Mouse (Mus musculus) common myeloid progenitor, adult 5-6 weeks (primary cell): Measurements from ENCODE around the gene Plekhj1. TPM values are rescaled to one million over a fixed set of nuclear protein-coding genes. Genes with fewer than 3 reads are reported as not detected.

Experiments used
- ATAC-seq: replicated peaks from 2 replicates; pipeline ENCODE4 v1.8.0; 2016; ENCODE audit warnings: low read depth, mild to moderate bottlenecking, moderate TSS enrichment, inconsistent platforms; ENCODE audit not compliant: poor library complexity, severe bottlenecking
- total RNA-seq: library from RNA; stranded (forward); fragments of 200-1000, 187-1606 nt; gene quantifications from 2 replicates; pipeline ENCODE4 v1.2.3, GENCODE M21; 2017

The Plekhj1 gene
- total RNA-seq, 1 experiment from 2014 or later: 36.7 TPM

DNA sequence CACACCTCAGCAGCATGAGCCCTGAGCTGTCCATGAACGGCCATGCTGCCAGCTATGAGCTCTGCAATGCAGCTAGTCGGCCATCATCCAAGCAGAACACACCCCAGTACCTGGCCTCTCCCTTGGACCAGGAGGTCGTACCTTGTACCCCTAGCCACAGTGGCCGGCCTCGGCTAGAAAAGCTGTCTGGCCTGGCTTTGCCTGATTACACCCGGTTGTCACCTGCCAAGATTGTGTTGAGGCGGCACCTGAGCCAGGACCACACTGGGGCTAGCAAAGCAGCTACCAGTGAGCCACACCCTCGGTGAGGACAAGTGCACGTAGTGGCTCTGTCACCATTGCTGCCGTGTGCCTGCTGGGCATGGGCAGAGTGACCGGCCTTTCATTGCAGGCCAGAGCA is 12.5 kb downstream of the Plekhj1 start:
- no peak for ATAC-seq

DNA sequence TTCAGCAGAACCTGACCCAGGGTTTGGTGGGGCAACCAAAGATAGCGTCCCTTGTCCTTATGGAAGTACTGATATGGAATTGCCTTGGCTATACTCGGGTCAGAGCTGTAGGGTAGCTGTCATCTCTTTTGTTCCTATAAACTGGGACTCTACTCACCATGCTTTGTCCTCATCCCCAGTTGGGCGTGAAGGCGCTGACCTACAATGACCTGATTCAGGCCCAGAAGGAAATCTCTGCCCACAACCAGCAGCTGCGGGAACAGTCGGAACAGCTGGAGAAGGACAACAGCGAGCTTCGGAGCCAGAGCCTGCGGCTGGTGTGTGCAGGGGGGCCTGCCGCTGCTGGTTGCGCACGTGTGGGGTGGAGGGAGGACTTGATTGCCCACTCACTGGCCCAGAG is 13.6 kb downstream of the Plekhj1 start:
- ATAC-seq: no peak

DNA sequence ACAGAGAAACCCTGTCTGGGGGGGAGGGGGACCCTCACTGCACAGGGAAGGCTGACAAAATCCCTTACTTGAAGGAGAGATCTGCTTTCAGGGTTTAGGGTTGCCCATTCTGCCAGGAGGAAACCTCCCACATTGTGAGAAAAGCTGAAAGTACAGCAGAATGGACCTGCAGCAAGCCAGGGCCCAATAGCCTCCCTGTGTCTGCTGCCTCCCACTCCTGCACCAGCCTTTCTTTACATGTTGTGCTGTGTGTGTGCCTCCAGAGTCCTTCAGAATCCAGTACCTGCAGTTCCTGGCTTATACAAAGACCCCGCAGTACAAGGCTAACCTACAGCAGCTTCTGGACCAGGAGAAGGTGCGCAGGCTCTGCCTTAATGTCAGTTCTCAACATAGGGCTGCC is 14.1 kb downstream of the Plekhj1 start:
- ATAC-seq: no peak

DNA sequence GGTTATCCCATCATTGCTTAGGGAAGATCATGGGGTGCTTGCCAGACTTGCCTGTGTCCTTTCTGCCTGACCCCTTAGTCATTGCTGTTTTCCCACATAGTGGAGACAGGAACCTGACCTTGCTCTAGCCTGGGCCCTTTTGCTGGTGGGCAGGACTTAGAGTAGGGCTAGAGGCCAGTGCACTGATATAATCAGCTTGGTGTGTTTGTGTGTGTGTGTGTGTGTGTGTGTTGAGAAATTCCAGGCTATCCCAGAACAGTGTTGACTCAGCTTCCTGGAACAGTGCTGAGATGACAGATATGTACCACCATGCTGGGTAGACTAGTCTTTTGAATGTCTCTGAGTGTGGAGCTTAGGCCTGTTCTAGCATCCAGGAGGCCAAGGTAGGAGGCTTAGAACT is 18.9 kb downstream of the Plekhj1 start:
- no peak for ATAC-seq

DNA sequence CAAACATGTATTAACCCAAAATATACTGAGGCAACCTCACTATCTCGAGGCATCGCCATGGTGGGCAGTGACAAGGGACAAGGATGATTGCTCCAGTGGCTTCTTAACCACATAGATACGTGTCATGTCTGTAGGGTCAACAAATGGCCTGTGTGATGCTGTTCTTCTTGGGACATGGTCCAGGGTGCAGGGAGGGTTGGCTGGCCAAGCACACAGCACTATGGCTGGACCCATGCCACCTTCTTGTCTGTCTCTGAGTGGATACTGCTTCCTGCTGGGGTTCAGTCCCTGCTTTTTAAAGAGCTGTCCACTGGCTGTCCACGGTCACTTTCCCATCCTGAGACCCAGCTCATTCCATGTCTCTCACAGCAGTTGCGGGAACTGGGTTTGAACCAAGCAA is 21.3 kb downstream of the Plekhj1 start:
- no peak for ATAC-seq

DNA sequence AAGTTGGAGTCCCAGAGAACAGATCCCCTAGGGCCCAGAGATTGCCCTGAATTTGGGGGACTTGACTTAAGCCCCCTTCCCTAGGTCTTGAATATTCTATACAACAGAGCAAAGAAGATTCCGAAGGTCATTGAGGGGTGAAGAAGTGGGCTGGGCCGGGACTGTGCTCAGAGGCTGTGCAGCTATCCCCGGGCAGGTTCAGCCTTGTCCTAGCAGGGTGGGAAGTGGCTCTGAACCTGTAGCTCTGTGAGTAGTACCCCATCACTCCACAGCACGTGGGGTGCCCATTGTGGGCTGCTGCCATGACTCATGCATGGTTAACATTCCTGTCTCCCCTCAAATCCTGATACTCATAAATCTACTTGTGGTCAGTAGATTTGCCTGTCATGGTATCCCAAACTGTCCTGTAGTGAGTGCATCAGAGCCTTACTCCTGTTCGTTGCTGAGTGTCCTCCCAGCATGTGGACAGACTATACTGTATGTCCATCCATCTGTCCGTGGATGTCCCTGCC is 22.0 kb downstream of the Plekhj1 start:
- ATAC-seq: no peak

DNA sequence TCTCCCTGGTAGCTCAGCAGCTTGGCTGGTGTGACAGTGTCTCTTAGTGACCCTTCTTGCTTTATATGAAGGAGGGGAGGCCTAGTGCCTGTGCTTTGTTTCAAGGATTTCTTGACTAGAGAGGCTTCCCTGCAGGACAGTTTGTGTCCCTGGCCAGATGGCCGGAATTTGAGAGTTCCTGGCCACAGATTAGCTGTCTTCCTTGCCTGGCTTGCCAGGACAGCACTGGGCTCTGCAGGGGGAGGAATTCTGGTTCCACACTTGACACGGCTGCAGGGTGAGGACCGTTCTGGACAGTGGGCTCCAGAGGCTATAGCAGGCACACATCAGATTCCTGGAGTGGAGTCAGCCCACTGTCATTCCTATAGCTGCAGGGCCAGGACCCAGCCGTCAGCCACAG is 22.7 kb downstream of the Plekhj1 start:
- ATAC-seq: no peak

DNA sequence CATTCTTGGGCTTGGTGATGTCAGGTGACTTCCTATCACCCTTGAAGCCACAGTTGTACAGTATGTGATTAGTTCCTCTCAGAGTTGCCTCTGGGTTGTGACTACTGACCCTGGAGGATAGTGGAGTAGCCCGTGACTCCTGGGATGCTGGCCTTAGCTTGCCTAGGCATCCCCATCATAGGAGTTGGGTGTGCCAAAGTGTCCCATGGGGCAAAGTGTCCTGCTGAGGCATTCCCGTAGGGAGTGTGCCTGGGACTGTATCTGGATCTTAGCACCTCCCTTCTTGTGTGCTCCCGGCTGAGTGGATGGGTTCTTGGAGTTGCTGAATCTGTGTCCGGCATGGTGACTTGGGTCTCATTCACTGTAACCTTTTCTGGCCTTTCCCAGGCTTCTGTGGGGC is 23.4 kb downstream of the Plekhj1 start:
- no peak for ATAC-seq

DNA sequence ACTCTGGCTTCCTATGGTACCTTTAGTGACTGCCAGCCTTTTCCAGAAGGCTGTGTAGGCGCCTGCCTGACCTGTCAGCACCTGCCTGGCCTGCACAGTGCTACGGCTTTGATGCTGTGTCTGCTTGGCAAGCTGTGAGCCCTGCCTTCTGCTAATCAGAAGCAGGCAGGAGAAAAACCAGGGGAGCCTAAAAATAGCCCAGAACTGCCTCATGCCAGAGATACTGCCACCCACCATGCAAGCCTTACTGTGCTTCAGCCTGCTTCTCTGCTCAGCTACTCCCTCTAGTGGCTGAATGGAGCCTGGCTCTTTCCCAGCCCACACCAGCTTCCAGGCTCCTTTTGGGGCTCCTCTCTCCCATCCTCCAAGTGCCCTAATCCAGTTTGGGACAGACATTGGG is 23.9 kb downstream of the Plekhj1 start:
- ATAC-seq: peak; percentile 94

DNA sequence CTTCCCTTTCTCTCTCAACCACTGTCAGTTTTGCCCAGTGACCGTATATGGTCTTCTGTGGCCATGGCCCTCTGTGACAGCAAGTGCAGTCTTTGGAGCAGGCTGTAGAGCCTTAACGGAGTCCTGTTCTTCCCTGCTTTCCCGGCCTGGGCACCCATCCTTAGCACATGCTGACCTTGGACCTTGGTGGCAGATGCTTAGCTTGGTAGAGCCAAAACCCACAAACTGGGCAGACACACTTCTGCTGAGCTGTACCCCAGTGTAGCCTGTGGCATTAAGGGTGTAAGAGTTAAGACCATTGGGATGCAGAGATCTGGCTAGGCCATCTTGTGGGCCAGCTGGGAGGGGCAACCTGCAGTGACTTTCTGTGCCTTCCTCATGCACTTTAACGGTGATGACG is 24.6 kb downstream of the Plekhj1 start:
- 0 out of 2 replicates have a peak, but pooled peaks have one; percentile 6 for ATAC-seq

DNA sequence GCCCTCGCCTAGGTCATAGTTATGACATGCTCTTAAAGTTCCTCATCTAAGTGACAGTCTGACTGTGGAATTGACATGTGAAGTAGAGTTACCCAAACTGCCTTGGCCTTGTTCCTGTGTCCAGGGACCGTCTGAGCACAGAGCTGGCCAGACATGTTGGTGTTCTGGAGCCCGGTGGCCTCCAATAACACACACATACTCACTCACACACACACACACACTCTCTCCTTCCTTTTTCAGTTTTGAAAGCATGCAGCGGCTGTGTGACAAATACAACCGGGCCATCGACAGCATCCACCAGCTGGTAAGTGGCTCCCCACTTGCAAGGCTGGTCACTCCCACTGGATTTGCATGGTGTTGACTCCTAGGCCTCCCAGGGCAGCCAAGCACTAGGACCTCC is 30.1 kb downstream of the Plekhj1 start:
- ATAC-seq: no peak

DNA sequence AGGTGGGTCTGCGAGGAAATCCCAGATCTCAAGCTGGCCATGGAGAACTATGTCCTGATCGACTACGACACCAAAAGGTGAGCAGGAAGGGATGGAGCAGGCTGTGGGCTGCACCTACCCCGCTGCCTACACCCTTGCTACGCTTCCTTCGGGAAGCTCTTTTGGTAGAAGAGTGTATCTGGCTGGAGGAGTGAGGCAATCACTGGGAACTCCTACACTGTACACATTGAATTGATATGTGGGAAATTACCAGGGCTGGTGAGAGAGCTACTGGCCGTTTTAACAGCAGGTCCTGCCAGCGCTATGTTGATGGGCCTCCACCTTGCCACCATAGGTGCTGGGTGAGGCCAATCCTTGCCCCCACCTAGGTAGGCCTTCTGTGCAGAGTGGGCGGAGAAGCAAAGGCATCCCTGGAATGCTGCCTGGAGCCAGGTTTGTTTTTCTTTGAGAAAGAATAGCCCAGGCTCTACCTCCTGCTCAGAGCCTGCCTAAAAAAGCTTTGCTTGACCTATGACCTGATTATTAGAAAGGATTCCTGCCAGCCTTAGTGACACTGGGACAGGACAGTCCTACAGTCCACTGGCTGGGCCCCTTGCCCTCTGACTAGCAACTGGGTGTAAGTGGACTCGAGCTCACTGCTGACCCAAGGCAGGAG is 32.1 kb downstream of the Plekhj1 start:
- ATAC-seq: no peak

DNA sequence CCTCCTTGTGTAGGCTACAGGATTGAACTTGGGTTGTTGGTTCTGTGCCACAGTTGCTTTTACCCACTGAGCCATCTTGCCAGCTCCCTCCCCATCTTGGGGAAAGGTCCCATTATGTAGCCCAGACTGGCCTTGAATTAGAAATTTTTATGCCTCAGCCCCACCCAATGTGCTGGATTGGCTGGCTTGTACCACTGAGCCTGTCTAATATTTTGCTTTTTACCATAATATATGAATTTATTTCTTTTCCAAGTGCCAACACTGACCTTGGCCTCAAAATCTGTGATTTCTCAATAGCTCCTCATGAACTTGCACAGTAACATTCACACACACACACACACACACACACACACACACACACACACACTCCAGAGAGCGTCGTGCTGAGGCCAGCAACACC is 32.7 kb downstream of the Plekhj1 start:
- no peak for ATAC-seq

DNA sequence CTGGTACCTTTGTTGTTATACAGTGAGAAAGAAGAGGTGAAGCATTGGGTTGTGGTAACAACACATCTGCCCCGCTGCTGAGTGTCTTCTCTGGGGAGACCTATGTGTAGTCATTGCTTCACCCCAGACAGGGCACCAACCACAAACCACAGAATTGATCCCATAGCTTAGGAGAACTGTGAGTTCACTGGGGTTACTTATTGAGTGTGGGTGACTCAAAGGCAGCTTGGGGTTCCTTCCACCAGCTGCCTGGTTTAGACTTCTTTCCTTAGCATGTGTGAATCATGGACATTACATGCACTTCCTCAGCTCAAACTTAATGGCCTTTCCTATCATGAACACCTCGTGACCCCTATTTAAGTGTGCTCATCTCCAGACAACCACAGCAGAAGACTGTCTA is 34.9 kb downstream of the Plekhj1 start:
- peak; percentile 87 for ATAC-seq

DNA sequence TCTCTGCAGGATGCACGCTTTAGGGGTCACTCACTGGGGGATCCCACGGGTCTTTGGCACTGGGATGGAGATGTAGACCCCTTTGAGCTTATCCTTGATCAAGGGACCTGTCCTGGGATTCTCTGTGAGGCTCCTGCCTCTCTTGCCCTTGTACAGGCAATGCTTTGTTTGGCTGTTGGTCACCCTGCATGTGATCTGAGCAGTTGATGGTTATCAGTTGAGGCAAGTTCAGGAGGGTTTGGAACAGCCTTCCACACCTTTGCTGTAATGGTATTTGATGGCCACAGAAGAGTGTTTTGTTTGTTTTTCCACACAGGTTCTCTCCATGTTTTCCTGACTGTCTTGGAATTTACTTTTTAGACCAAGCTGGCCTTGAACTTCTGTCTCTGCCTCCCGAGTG is 36.6 kb downstream of the Plekhj1 start:
- ATAC-seq: no peak

DNA sequence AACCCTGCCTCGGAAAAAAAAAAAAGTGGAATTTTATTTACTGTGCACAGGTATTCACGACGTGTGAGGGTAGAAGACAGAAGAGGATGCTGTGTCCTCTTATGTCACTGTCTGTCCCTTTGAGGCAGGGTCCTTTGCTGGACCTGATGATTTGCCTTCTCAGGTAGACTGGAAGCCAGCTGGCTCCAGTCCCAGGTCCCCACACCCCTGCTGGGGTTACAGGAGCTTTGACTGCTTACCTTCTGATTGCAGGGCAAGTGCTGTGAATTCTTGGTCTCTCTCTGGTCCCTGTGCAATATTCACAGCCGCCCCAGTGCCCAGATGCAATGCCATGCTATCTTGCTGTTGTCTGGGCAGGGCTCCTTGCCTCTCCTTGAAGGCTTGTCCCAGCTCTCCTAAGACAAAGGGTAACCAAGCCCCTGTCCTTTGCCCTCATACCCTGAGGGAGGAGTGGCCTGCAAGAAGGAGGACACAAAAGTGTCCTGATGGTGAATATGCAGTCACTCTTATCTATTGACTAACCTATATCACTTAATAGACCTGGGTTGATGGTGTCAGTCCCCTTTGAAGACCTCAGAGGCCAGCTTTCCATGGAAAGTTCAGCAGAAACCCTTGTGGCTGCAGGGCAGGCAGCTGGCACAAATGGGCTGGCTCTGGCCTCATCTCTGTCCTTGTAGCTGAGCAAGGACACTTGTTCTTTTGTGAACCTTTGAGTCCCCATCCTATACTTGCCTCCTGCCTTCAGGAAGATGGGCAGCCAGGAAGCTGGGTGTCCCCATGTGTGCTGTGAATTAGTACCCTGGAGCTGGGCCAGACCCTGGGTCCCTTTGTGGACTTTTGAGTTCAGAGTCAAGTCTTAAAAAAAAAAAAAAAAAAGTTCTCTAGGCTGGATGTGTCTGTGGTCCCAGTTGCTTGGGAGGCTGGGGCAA is 37.6 kb downstream of the Plekhj1 start:
- ATAC-seq: no peak

DNA sequence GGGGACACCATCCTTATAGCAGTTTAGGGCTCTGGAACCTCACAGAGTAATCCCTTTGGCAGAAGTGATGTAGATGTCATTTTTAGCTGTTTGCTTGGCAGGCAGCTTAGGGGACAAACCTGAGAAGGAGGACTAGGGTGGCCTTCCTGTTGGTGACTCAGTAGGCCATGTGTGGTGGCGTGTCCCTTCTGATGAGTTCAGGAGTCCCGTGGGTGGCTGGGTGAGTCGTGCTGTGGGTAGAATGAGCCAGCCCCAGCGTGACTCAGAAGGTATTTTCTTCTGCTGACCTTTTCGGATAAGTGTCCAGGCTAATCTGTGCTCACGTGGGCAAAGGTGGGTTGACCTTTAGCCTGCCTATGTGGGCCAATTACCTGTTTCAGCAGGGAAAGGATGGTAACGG is 39.8 kb downstream of the Plekhj1 start:
- ATAC-seq: no peak

DNA sequence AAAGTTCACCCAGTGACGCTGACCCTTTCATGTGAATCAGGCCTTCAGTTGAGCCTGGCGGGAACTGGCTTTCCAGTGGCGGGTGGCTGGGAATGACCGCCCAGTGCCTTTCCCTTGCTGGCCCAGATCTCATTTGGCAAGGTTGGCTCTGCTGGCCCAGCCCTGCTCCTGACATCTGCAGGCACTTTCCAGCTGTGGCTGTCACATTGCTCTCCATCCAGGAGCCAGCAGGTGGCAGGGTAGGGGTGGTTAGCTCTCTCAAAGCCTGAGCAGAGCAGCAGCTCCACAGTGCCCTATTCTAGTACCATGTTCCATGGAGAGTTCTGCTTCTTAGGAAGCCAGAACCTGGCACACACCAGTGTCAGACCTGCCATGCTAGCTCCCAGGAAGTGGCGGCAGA is 40.7 kb downstream of the Plekhj1 start:
- peak; percentile 75 for ATAC-seq

DNA sequence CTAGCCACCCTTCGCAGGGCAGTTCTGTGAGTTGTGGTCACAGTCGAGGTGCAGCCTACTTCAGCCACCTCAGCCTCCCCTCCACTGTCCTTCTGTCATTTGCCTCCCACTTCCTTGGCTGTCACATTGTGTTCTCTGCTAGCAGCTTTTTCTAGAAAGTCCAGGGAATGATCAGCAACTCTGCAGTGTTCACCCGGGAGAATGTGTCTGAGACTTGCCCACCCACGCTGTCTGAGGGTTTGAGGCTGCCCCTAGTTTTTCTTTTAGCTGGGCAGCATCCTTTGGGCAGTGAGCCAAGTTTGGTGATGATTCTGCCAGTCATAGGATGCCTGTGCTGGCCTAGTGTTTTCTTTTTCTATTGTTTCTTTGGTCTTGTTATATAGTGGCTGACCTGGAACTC is 41.5 kb downstream of the Plekhj1 start:
- no peak for ATAC-seq

DNA sequence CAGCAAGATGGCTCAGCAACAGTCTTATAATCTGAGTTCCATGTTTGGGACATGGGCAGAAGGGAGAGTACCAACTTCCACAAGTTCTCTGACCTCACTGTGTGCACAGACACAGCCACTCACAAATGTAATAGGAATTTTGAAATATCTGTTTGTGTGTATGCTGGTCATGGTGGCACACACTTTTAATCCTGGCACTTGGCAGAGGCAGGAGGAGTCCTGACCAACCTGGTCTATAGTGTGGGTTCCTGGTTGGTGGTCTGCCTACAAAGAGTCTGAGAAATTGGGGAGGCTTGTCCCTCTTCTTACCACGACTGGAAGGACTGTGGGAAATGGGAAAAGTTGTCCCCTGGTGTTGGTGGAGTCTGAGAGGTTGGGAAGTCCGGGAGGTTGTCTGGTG is 41.9 kb downstream of the Plekhj1 start:
- no peak for ATAC-seq

DNA sequence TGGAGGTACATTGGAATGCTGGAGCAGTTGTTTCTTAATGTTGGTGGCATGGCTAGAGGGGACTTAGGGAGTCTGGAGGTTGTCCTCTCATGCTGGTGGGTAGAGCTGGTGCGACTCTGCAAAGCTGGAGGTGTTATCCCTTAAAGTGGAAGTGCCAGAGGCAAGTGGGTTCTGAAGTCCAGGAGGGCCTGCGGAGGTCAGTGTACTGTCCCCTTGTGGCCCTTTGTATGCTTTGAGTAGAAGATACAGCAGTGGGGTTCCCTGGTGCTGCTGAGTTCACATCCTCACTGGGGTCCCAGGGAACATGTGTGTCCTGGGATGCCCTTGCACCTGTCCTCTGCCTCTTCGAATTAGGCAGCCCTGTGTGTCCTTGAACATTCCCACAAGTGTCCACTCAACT is 42.3 kb downstream of the Plekhj1 start:
- ATAC-seq: no peak
